ENCODE assay signal across 21 mouse cellular contexts in the genomic region with DNA sequence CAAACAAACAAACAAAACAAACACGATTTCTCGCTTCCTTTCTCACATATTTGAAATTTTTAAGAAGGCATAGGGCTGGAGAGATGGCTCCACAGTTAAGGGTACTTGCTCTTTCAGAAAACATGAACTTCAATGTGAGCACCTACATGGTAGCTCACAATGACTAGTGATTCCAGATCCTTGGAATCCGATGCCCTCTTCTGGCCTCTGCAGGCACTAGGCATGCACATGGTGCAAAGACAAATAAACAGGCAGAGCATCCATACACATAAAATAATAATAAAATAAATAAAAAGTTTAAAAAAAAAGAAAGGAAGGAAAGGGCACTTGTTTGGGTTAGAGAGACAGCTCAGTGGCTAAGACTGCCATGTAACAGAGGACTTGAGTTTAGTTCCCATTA. TPM values are rescaled to one million over a fixed set of nuclear protein-coding genes. Genes with fewer than 3 reads are reported as not detected.
A peak's percentile ranks its signal among the peaks of the same experiment; 100 is the strongest.
DNase-seq lines count a peak whose midpoint lies in the region; ATAC-seq and TF ChIP-seq lines count a peak whose summit lies in the region.
"Had no signal": no experiment of that assay in that cellular context is flagged by ENCODE, and none has a peak within 500 bp of the region (broad histone marks: within the 10 kb centered on the region; RNA-seq: fewer than 3 reads in every experiment).

No protein-coding gene starts in this region.

- no peak overlapping the region for H3K4me2 ChIP-seq in forebrain, postnatal 0 days (ENCODE audit: low read depth)
- no peak overlapping the region for H3K4me2 ChIP-seq in forebrain, embryonic 11.5 days (ENCODE audit: low read depth, low read length, severe bottlenecking)
- no peak overlapping the region for H3K4me2 ChIP-seq in kidney, embryonic 14.5 days (replicated peaks; ENCODE audit: low read depth, low read length)
- no peak overlapping the region for H3K4me2 ChIP-seq in midbrain, embryonic 14.5 days (ENCODE audit: low read length)
- no peak overlapping the region for H3K4me2 ChIP-seq in midbrain, embryonic 15.5 days
- H3K4me2 ChIP-seq in stomach, postnatal 0 days (replicated peaks; ENCODE audit: low read depth) = no peak overlapping the region
- H3K4me2 ChIP-seq: forebrain, embryonic 15.5 days; kidney, embryonic 15.5 days; neural tube, embryonic 13.5 days had no signal

- TF ChIP-seq CTCF in forebrain, postnatal 0 days (IDR thresholded peaks at IDR 0.05; ENCODE audit: low read depth) = peak; percentile 9; the same call in 1 of the 2 replicates
- peak; percentile 51 for TF ChIP-seq CTCF in stomach, postnatal 0 days (IDR thresholded peaks at IDR 0.05; ENCODE audit: low read depth)

- no peaks in the 10 kb centered on the region for H3K36me3 ChIP-seq in forebrain, postnatal 0 days (ENCODE audit: insufficient read depth)
- no peaks in the 10 kb centered on the region for H3K36me3 ChIP-seq in forebrain, embryonic 11.5 days (ENCODE audit: control insufficient read depth, insufficient read depth, low read length)
- H3K36me3 ChIP-seq in kidney, embryonic 14.5 days (ENCODE audit: control insufficient read depth, insufficient read depth, low read length) = no peaks in the 10 kb centered on the region
- no peaks in the 10 kb centered on the region for H3K36me3 ChIP-seq in midbrain, embryonic 14.5 days (ENCODE audit: control insufficient read depth, insufficient read depth, low read length)
- no peaks in the 10 kb centered on the region for H3K36me3 ChIP-seq in midbrain, embryonic 15.5 days (replicated peaks)
- no peaks in the 10 kb centered on the region for H3K36me3 ChIP-seq in stomach, postnatal 0 days (ENCODE audit: control insufficient read depth, insufficient read depth, low read length)
- H3K36me3 ChIP-seq: forebrain, embryonic 15.5 days; kidney, embryonic 15.5 days; neural tube, embryonic 13.5 days had no signal

- DNase-seq in forebrain, postnatal 0 days = no peak
- DNase-seq in forebrain, embryonic 11.5 days (ENCODE audit: low spot score) = no peak
- peak; percentile 10 for DNase-seq in kidney, postnatal 10 days
- peak; percentile 2 for DNase-seq in midbrain, embryonic 14.5 days
- no peak for DNase-seq in stomach, postnatal 0 days (ENCODE audit: low spot score)
- no peak for DNase-seq in adipocyte (ENCODE audit: low spot score)
- DNase-seq: cerebellum, adult 11-12 months; heart, postnatal 14 days; right cerebral cortex, postnatal 25 days had no signal

- TF ChIP-seq EP300 in stomach, postnatal 0 days (optimal IDR thresholded peaks at IDR 0.05) = no peak

- H3K27ac ChIP-seq in forebrain, postnatal 0 days (ENCODE audit: low read depth, low read length) = no peak overlapping the region
- no peak overlapping the region for H3K27ac ChIP-seq in forebrain, embryonic 11.5 days (ENCODE audit: low read depth, low read length)
- H3K27ac ChIP-seq in kidney, embryonic 14.5 days (ENCODE audit: low read depth, low read length) = no peak overlapping the region
- H3K27ac ChIP-seq in midbrain, embryonic 14.5 days (replicated peaks; ENCODE audit: low read depth, low read length) = no peak overlapping the region
- no peak overlapping the region for H3K27ac ChIP-seq in midbrain, embryonic 15.5 days
- H3K27ac ChIP-seq in stomach, postnatal 0 days (replicated peaks) = no peak overlapping the region
- H3K27ac ChIP-seq: forebrain, embryonic 15.5 days; kidney, embryonic 15.5 days; neural tube, embryonic 13.5 days had no signal

- no peaks in the 10 kb centered on the region for H3K9me3 ChIP-seq in forebrain, postnatal 0 days (ENCODE audit: low read length)
- H3K9me3 ChIP-seq in forebrain, embryonic 11.5 days (ENCODE audit: control insufficient read depth, low read length) = no peaks in the 10 kb centered on the region
- H3K9me3 ChIP-seq in kidney, embryonic 14.5 days (ENCODE audit: control insufficient read depth, low read length) = no peaks in the 10 kb centered on the region
- H3K9me3 ChIP-seq in midbrain, embryonic 14.5 days (ENCODE audit: control insufficient read depth, low read length) = no peaks in the 10 kb centered on the region
- no peaks in the 10 kb centered on the region for H3K9me3 ChIP-seq in midbrain, embryonic 15.5 days
- H3K9me3 ChIP-seq in stomach, postnatal 0 days (ENCODE audit: control insufficient read depth, low read length) = no peaks in the 10 kb centered on the region
- H3K9me3 ChIP-seq: forebrain, embryonic 15.5 days; kidney, embryonic 15.5 days; neural tube, embryonic 13.5 days had no signal

- no peak for ATAC-seq in forebrain, postnatal 0 days
- no peak for ATAC-seq in forebrain, embryonic 11.5 days (replicated peaks; ENCODE audit: low FRiP score)
- ATAC-seq in kidney, embryonic 14.5 days (ENCODE audit: low FRiP score, low TSS enrichment) = no peak
- no peak for ATAC-seq in midbrain, embryonic 14.5 days (ENCODE audit: low FRiP score, low TSS enrichment)
- ATAC-seq in midbrain, embryonic 15.5 days (replicated peaks) = no peak
- no peak for ATAC-seq in stomach, postnatal 0 days (ENCODE audit: low FRiP score, low TSS enrichment)
- ATAC-seq: activated CD4-positive, CD25-positive, alpha-beta regulatory T cell, adult 4 months; forebrain, embryonic 15.5 days; hindbrain, embryonic 16.5 days had no signal

- H3K27me3 ChIP-seq in forebrain, postnatal 0 days (ENCODE audit: insufficient read depth, low read length) = no peaks in the 10 kb centered on the region
- H3K27me3 ChIP-seq in forebrain, embryonic 11.5 days (ENCODE audit: control insufficient read depth, insufficient read depth, low read length) = no peaks in the 10 kb centered on the region
- no peaks in the 10 kb centered on the region for H3K27me3 ChIP-seq in kidney, embryonic 14.5 days (ENCODE audit: control insufficient read depth, insufficient read depth, low read length)
- H3K27me3 ChIP-seq in midbrain, embryonic 14.5 days (ENCODE audit: control insufficient read depth, insufficient read depth, low read length) = no peaks in the 10 kb centered on the region
- H3K27me3 ChIP-seq in midbrain, embryonic 15.5 days (replicated peaks) = no peaks in the 10 kb centered on the region
- no peaks in the 10 kb centered on the region for H3K27me3 ChIP-seq in stomach, postnatal 0 days (ENCODE audit: control insufficient read depth, insufficient read depth, low read length)
- H3K27me3 ChIP-seq: forebrain, embryonic 15.5 days; kidney, embryonic 15.5 days; neural tube, embryonic 13.5 days had no signal

- 88% methylated on average over 3 of the region's 3 CpGs for WGBS in forebrain, postnatal 0 days
- WGBS in forebrain, embryonic 11.5 days = 81% methylated on average over 3 of the region's 3 CpGs
- WGBS in kidney, embryonic 14.5 days = 79% methylated on average over 3 of the region's 3 CpGs
- 89% methylated on average over 3 of the region's 3 CpGs for WGBS in midbrain, embryonic 14.5 days
- 85% methylated on average over 3 of the region's 3 CpGs for WGBS in midbrain, embryonic 15.5 days
- WGBS in stomach, postnatal 0 days = 77% methylated on average over 3 of the region's 3 CpGs

- no peak overlapping the region for H3K4me3 ChIP-seq in forebrain, postnatal 0 days (ENCODE audit: low read depth, low read length)
- H3K4me3 ChIP-seq in forebrain, embryonic 11.5 days (ENCODE audit: low read depth, low read length) = no peak overlapping the region
- H3K4me3 ChIP-seq in kidney, embryonic 14.5 days (ENCODE audit: low read length) = no peak overlapping the region
- no peak overlapping the region for H3K4me3 ChIP-seq in midbrain, embryonic 14.5 days (replicated peaks; ENCODE audit: low read depth, low read length)
- no peak overlapping the region for H3K4me3 ChIP-seq in midbrain, embryonic 15.5 days
- H3K4me3 ChIP-seq in stomach, postnatal 0 days (ENCODE audit: low read depth, low read length) = no peak overlapping the region
- H3K4me3 ChIP-seq: forebrain, embryonic 15.5 days; kidney, embryonic 15.5 days; neural tube, embryonic 13.5 days had no signal

- H3K9ac ChIP-seq in forebrain, postnatal 0 days = no peak overlapping the region
- no peak overlapping the region for H3K9ac ChIP-seq in forebrain, embryonic 11.5 days (ENCODE audit: low read length)
- no peak overlapping the region for H3K9ac ChIP-seq in kidney, embryonic 14.5 days (ENCODE audit: low read depth, low read length)
- no peak overlapping the region for H3K9ac ChIP-seq in midbrain, embryonic 14.5 days (replicated peaks; ENCODE audit: low read length)
- H3K9ac ChIP-seq in midbrain, embryonic 15.5 days = no peak overlapping the region
- H3K9ac ChIP-seq in stomach, postnatal 0 days (ENCODE audit: low read length) = no peak overlapping the region
- H3K9ac ChIP-seq: forebrain, embryonic 15.5 days; kidney, embryonic 15.5 days; neural tube, embryonic 13.5 days had no signal

- H3K4me1 ChIP-seq in forebrain, postnatal 0 days (ENCODE audit: insufficient read depth) = no peaks in the 10 kb centered on the region
- H3K4me1 ChIP-seq in forebrain, embryonic 11.5 days (replicated peaks; ENCODE audit: control insufficient read depth, insufficient read depth, low read length) = no peaks in the 10 kb centered on the region
- H3K4me1 ChIP-seq in kidney, embryonic 14.5 days (ENCODE audit: control insufficient read depth, insufficient read depth, low read length) = no peaks in the 10 kb centered on the region
- no peaks in the 10 kb centered on the region for H3K4me1 ChIP-seq in midbrain, embryonic 14.5 days (ENCODE audit: control insufficient read depth, insufficient read depth, low read length)
- H3K4me1 ChIP-seq in midbrain, embryonic 15.5 days = no peaks in the 10 kb centered on the region
- no peaks in the 10 kb centered on the region for H3K4me1 ChIP-seq in stomach, postnatal 0 days (replicated peaks; ENCODE audit: control insufficient read depth, insufficient read depth)
- H3K4me1 ChIP-seq: forebrain, embryonic 15.5 days; kidney, embryonic 15.5 days; neural tube, embryonic 13.5 days had no signal

RNA-seq across cellular contexts. Expression of a gene that starts 12.2 kb away (rescaled TPM):
- total RNA-seq in forebrain, postnatal 0 days (2014; rRNA removed) = not detected in 2 replicates
- not detected in 2 replicates for polyA plus RNA-seq in forebrain, postnatal 0 days (2015; fragmentation: Nextera tagmentation; extraction: Ambion mirVana)
- polyA plus RNA-seq in forebrain, embryonic 11.5 days (2014; fragmentation: Nextera tagmentation; extraction: Ambion mirVana) = not detected in 2 replicates
- polyA plus RNA-seq in kidney, embryonic 14.5 days (2014; fragmentation: Nextera tagmentation; extraction: Ambion mirVana) = 3.7 and 4.9 TPM in 2 replicates
- not detected in 2 replicates for polyA plus RNA-seq in midbrain, embryonic 14.5 days (2014; fragmentation: Nextera tagmentation; extraction: Ambion mirVana)
- not detected in 2 replicates for polyA plus RNA-seq in midbrain, embryonic 15.5 days (2015; fragmentation: Nextera tagmentation; extraction: Ambion mirVana)
- polyA plus RNA-seq in stomach, postnatal 0 days (2015; fragmentation: Nextera tagmentation; extraction: Ambion mirVana) = 0.10 and 0.13 TPM in 2 replicates
- total RNA-seq: layer of hippocampus, postnatal 10 days; left cerebral cortex, postnatal 14 days; liver, adult 2 months; monocyte, adult 5-6 weeks had no signal
- polyA plus RNA-seq: activated CD4-positive, CD25-positive, alpha-beta regulatory T cell, adult 4 months; C2C12; forebrain, embryonic 15.5 days; hindbrain, embryonic 16.5 days; liver, adult 2 months; neural tube, embryonic 13.5 days had no signal

RNA-seq across cellular contexts. Expression of a gene that starts 50.5 kb away (rescaled TPM):
- 8.8 and 11.3 TPM in 2 replicates for total RNA-seq in forebrain, postnatal 0 days (2014; rRNA removed)
- 15.8 and 19.1 TPM in 2 replicates for polyA plus RNA-seq in forebrain, postnatal 0 days (2015; fragmentation: Nextera tagmentation; extraction: Ambion mirVana)
- 22.0 and 23.9 TPM in 2 replicates for polyA plus RNA-seq in forebrain, embryonic 11.5 days (2014; fragmentation: Nextera tagmentation; extraction: Ambion mirVana)
- polyA plus RNA-seq in kidney, embryonic 14.5 days (2014; fragmentation: Nextera tagmentation; extraction: Ambion mirVana) = 18.9 and 26.5 TPM in 2 replicates
- 13.2 and 15.8 TPM in 2 replicates for polyA plus RNA-seq in midbrain, embryonic 14.5 days (2014; fragmentation: Nextera tagmentation; extraction: Ambion mirVana)
- polyA plus RNA-seq in midbrain, embryonic 15.5 days (2015; fragmentation: Nextera tagmentation; extraction: Ambion mirVana) = 16.8 and 17.3 TPM in 2 replicates
- polyA plus RNA-seq in stomach, postnatal 0 days (2015; fragmentation: Nextera tagmentation; extraction: Ambion mirVana) = 16.6 and 18.6 TPM in 2 replicates

Comparison
In these comparisons a context has a peak if more than half of its experiments do, and no peak if none do; other contexts are left out.
1. DNase-seq: peak in kidney, postnatal 10 days (single experiment) and midbrain, embryonic 14.5 days (single experiment); none in forebrain, postnatal 0 days (single experiment), forebrain, embryonic 11.5 days (single experiment), stomach, postnatal 0 days (single experiment) and adipocyte (single experiment).